Mouse (Mus musculus): ENCODE results near the gene Reep6.

GRCm38 (mm10) chr10:80330084-80330483, 331 bp downstream of the Reep6 start:
- TF ChIP-seq CTCF (IDR thresholded peaks at IDR 0.05; ENCODE audit: low read depth), result no peak
- TF ChIP-seq EP300 (optimal IDR thresholded peaks at IDR 0.05), result no peak

Data from stomach, postnatal 0 days (tissue).